ENCODE assay signal across 25 mouse cellular contexts in the genomic region with DNA sequence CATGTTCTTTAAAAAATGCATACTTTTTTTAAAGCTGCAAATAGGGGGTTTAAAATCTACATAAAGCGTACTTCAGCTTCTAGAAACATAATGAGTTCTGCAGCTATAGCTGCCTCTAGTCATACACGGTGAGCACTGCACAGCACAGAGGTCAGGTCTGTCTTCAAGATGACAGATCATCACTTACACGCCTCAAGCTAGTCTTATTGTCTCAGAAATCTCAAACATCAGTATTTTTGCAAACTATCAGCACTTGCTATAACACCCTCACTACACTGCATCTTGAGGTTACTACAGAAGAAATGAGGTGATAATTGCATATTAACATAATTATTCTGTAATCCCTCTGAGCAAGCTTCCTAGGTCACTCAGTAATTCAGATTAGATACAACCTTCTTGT. TPM values are rescaled to one million over a fixed set of nuclear protein-coding genes. Genes with fewer than 3 reads are reported as not detected.
"Had no signal": no experiment of that assay in that cellular context is flagged by ENCODE, and none has a peak within 500 bp of the region (broad histone marks: within the 10 kb centered on the region; RNA-seq: fewer than 3 reads in every experiment).

No protein-coding gene starts in this region.

- DNase-seq: kidney, adult 8-10 months; kidney, postnatal 10 days; kidney, postnatal 36 days; left cerebral cortex, postnatal 4 days; liver, postnatal 0 days; lung, postnatal 10 days; lung, postnatal 36 days; retina, postnatal 1 day; right cerebral cortex, postnatal 25 days; thymus, adult 18-20 months; thymus, postnatal 36 days had no signal

- H3K9me3 ChIP-seq: kidney, embryonic 15.5 days; limb, embryonic 12.5 days; limb, embryonic 15.5 days; lung, embryonic 15.5 days; megakaryocyte, embryonic 14.5 days; midbrain, embryonic 12.5 days; neural tube, embryonic 13.5 days had no signal

- H3K4me1 ChIP-seq: limb, embryonic 15.5 days had no signal

- ATAC-seq: liver, postnatal 0 days had no signal

- H3K4me3 ChIP-seq: kidney, embryonic 15.5 days; limb, embryonic 12.5 days; limb, embryonic 15.5 days; lung, embryonic 15.5 days; megakaryocyte, embryonic 14.5 days; midbrain, embryonic 12.5 days; myocyte; neural tube, embryonic 13.5 days had no signal

- H3K9ac ChIP-seq: kidney, embryonic 15.5 days; limb, embryonic 12.5 days; limb, embryonic 15.5 days; liver, embryonic 14.5 days; liver, postnatal 0 days; lung, embryonic 15.5 days; midbrain, embryonic 12.5 days; neural tube, embryonic 13.5 days had no signal

- H3K27me3 ChIP-seq: kidney, embryonic 15.5 days; limb, embryonic 12.5 days; limb, embryonic 15.5 days; lung, embryonic 15.5 days; megakaryocyte, embryonic 14.5 days; midbrain, embryonic 12.5 days; neural tube, embryonic 13.5 days had no signal

- H3K27ac ChIP-seq: kidney, embryonic 15.5 days; limb, embryonic 12.5 days; limb, embryonic 15.5 days; liver, embryonic 14.5 days; lung, embryonic 15.5 days; midbrain, embryonic 12.5 days; neural tube, embryonic 13.5 days had no signal

- H3K4me2 ChIP-seq: kidney, embryonic 15.5 days; limb, embryonic 12.5 days; limb, embryonic 15.5 days; liver, embryonic 11.5 days; lung, embryonic 15.5 days; midbrain, embryonic 12.5 days; neural tube, embryonic 13.5 days had no signal

RNA-seq across cellular contexts. Expression of a gene that starts 33.0 kb away (rescaled TPM):
- polyA plus RNA-seq: kidney, embryonic 15.5 days; limb, embryonic 12.5 days; limb, embryonic 15.5 days; liver, embryonic 11.5 days; liver, embryonic 14.5 days; liver, postnatal 0 days; lung, embryonic 15.5 days; midbrain, embryonic 12.5 days; myocyte; neural tube, embryonic 13.5 days; spleen, adult 2 months; stomach, embryonic 16.5 days; testis, adult 2 months; urinary bladder, adult 2 months had no signal
